Mouse (Mus musculus): ENCODE data around the gene Cnih3.

Cnih3 gene

DNA sequence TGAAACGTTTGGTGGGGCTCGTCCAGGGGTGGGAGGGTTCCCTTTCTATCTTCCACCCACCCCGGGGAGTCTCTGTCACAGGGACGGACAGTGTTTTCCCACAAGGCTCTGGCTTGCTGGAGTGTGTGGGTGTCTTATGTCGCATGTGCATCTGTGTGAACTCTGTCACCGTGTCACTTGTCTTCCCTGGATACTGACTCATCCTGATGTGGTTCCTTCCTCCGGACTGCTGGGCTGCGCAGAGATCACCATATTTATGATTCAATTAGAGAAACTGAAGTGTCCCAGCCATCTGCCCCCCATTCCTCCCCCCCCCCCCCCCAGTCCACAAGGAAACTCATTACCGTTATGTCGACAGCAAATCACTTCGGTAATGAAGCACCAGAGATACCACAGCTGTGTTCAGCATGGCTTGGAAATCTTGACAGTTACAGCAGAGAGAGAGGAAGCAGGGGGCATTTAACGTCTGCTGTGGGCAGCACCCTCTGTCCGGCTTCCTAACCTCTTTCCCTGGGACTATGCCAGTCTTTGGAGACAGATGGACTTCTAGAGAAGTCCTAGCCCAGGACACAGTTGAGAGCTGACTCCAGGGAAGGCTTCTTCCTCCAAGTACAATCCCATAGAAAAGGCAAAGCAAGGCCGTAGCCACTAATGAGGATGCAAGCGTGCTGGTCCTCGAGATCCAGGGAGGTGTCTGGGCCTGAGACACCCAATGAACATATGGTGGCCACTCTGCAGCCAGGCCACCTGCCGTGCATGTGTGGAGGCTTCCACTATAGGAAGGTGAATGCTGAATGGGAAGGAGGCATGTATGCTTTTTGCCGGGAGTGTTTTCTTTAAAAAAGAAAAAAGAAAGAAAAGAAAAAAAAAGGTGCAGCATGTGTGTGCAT is 55.9 kb downstream of the Cnih3 start:
- no peak for DNase-seq

DNA sequence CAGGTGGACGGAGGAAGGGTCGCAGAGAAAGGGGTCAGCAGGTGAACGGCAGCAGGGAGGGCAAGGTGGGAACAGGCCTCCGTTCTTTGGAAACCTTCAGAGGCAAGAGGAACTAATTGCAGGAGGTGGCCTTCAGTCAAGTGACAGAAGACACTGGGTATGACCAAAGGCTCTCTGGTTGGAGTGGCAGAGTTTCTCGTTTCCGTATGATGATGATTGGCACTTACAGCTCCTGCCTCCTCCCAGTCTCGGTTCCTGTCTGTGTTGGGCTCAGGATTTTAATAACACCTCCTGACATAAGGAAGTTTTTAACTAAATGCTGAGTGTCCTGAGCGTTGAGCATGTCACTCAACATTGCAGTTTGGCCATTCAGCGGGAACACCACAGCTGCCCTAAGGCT is 57.3 kb downstream of the Cnih3 start:
- no peak for DNase-seq

DNA sequence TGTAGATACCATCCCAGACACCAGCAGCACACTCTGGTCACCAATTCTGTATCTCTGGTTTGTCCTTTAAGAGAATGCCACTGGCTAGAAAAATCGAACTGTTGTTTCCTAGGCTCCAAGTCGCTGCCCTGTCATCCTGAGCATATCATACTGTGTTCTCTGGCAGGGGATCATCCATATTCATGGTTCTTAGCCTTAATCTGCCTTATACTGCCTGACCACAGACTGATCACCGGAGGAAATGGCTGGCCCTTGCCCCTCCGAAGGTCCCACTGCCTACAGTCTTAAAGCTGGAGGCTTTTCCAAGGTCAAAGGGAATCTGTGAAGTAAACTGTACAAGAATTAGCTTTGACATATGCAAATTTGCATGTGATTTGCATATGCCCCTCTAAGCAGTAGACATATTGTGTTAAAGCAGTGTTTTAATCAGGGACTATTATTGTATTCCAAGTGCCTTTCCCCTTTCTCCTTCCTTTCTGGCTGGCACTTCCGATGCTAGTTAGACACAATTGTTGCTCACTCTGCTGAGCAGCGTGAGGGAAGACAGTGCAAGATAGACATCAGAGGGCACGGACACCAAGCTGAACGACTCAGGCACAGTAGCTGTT is 58.3 kb downstream of the Cnih3 start:
- DNase-seq, result no peak

DNA sequence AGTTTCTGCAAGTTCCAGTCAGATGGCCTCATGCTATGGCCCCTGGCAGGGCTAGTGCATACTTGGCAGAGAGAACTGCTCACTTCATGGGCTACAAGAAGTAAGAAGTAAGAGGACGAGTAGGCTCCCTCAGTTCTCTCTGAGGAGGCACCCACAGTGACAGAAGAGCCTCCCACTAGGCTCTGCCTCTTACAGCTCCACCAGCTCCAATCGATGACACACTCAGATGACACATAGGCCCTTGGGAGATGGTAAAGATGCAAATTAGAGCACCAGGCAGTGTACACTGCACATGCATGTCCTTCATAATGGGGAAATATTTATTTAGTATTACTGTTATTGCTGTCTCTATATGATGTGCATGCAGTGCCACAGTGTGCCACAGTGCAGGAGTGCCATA is 62.6 kb downstream of the Cnih3 start:
- DNase-seq, result no peak

DNA sequence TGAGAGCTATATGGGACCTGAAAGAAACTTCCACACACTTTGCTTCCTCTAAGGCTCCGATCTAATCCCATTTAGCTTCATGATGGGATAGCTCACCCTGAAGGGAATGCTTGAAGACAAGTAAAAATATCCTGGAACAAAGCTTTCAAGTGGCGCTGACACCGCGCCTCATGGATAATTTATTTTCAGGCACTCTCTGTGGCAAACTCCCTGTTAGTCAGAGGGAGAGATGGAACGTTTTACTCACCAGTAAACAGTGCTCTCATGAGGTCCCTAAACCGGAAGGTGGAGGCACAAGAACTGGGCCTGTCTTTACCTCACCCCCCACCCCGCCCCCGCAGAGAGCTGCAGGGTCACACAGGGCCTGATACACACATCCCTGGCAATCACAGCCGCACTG is 64.4 kb downstream of the Cnih3 start:
- no peak for DNase-seq

DNA sequence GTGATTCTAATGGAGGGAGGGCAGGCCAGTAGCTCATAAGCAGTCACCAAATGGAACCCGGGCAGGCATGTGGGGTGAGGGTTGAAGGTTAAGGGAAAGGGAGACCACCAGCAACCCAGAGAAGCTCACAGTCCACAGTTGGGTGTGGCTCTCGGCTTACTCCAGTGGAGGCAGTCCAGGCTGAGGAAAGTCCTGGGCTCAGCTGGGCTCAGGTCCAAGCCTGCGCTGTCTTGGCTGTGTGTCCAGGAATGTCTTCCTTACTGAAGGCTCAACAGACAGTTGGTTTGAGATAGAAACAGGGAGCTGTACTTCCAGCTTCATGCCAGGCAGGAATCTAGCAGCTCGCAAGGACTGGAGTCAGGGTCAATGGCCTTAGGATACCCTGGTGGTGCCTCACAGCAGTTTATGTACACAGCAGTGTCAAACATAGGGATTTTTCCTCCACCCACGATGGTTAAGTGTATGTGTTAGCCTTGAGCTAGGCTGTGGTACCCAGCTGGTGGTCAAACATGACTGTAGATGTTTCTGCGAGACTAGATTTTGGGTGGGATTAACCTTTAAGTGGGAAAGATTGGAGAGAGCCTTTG is 65.6 kb downstream of the Cnih3 start:
- DNase-seq, result no peak

DNA sequence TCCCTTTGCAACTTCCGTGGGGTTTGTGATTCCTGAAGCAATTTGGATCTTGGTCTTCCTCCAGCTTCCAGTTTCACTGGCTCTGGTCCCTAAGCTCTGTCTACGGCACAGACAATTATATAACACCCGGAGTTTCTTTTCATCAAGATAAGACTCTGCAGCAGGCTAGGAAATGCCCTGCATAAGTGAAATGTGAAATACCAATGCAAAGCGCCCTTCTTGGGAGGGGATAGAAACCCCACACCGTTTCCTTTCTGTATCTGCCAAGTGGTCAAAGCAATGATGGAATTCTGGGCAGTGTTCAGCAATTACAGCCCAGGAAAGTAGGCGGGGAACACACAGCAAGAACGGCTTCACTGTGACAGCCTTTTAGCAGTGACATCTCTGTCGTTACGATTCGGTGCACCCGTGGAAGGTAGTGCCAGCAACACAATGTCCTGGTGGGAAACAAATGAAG is 67.7 kb downstream of the Cnih3 start:
- no peak for DNase-seq

DNA sequence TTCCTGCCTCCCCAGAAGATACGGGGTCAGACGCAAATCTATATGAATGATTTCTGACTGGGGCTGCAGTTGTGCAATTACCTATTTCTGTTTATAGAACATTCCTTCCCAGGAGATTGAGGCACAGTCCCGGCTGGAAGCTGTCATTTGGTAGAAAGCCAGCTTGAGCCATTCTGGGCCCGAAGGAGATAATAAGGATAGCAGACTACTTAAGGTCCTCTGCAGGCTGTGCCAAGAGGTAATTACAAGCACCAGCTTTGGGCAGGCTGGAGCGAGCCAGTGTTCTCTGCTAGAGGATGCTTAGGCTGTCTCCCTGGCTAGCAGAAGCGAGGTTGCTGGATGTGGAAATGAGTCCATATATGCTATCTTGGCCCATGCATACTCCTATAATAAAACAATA is 70.4 kb downstream of the Cnih3 start:
- no peak for DNase-seq

DNA sequence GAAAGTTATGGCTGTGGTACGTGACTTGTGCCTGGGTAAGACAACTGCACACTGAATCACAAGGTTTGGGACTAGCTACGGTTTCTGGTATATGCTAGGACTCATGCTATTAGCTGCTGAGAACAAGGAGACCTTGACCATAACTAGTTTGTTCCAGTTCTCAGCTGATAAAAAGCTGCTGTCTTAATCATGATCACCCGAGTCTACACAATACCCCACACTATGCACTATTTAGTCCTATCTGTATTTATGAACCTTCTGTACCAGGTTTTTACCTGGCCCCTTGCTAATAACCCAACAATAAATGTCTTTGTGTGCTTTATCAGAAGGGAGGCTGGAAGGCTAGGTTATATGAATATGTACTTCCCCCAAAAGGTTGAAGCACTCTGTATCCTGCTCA is 72.5 kb downstream of the Cnih3 start:
- no peak for DNase-seq

DNA sequence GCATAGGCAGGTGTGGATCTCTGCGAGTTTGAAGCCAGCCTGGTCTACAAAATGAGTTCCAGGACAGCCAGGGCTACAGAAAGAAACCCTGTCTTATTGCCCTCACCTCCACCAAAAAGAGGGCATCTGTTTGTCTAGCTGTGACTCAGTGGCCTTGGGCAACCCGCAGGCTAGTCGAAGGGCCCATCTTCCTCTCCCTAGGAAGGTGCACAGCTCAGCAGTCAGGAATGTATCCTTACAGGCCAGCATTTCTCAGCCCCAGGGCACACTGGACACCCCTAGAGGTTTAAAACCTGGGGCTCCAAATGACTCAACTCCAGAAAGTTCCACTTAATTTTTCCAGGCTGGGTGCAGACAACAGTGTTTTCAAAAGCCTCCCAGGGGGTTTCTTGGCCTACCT is 73.0 kb downstream of the Cnih3 start:
- no peak for DNase-seq

DNA sequence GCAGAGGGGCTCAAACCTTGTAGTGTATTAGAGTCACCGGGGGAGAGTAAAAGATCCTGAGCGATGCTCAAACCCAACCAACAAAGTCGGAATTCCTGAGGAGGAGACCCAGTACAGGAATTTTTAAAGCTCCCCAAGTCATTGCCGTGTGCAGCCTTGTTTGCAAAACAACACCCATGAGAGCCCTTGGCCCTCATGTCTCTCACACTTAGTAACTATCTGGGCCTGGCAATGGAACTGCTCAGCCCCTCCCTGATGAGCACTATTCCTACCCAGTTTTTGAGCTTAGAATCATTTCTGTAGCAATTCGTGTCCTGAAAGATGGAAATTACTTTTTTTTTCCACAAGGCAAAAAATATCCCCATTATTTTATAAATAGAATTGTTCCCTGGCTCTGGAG is 74.0 kb downstream of the Cnih3 start:
- no peak for DNase-seq

DNA sequence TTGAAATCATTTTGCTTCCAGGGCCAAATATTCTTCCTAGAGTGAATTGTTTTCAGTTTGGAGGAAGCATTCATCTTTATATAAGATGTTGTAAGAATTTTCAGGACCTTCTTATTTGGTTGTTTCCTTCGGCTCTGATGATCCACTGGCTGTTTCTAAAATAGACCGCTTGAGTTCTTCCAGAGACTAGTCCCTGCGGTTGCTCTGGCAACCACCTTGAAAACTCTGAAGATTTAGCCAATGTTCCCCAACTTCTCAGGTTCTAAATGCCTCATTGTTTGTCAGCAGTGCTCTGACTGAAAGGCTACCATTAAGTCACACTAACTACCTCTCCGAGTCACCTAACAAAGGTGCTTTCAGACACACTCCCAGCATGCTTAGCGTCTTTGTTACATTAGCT is 80.8 kb downstream of the Cnih3 start:
- no peak for DNase-seq

DNA sequence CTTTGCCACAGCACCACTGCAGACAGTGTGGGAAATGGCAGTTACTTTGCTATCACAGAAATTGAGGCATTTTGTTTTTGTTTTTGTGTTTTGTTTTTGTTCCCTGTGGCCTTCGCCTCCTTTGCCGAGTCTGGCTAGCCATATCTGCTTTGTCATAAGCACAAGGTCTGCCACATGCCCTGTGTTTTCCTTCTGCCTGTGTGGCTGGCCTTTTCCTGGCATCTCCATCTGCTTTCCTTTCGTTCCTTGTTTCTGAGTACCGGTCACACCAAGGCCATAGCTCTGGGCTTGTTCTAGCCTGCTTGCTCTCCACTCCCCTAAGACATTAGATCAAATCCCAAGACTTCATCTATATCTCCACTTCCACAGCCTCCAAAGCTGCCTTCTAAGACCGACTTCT is 83.0 kb downstream of the Cnih3 start:
- DNase-seq, result no peak

DNA sequence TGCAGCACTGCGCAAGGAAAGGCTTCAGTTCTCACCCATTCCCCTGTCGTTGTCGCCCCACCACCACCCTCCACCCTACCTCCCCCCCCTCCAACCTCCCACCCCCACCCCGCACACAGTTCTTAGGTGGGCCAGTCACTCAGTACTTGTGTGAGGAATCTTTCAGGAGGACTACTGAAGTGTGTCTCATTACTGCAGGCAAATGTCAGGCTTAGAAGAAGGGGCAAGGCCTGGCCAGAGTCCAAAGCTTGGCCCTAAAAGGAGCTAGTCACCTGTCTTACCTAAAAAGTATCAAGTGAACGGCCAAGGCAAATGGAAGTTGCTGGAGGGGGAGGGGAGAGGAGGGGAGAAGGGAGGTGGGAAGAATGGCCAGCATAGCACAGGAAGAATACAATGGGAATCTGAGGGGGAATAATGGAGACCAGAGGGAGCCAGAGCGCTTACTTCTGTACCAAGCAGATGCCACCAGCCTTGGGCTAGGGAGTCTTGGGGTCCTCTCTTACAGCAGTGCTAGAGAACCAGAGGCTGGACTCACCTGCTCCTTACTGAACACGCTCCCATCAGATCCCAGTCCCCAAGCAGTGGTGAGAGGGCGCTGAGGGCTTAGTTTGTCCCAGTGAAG is 88.7 kb downstream of the Cnih3 start:
- DNase-seq, result no peak

DNA sequence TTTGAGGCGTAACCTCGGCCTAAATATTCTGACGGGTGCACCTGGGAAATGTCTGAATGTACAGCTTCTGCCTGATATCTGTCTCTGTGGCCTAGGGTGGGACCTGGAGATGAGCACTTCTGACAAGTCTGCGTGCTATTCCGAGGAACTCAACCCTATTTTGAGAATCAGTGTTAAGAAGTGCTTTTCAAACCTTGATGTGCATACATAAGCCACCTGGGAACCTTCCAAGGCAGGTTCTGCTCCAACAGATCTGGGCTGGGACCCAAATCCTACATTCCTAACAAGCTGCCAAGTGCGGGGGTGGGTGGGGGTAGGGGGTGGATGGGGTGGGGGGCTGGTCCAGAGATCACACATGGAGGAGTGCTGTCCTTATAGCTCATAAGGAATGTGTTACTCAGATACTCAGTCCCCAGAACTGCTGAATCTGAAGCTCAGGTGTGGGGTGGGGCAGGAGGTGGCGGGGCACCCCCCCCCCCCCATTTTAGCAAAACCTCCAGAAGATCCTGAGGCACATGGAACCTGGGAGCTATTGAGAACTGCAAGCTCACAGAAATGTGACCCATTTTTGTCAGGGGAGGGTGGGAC is 89.3 kb downstream of the Cnih3 start:
- no peak for DNase-seq

DNA sequence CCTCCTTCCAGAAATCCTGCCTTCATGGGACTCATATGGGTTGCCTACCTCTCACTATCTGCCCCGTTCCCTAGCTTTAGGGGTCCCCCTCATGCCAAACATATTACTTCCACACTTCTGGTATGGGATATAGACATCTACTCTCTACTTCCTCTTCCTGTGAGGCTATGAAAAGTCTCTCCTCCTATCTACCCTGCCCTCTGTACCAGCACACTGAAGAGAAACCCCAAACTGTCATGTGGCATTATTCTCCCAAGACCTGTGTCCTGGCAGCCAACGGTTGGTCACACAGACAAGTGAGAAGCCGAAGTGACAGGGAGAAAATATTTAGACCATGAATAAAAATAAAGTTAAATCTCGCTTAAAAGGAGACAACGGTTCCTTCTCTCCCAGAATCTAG is 92.6 kb downstream of the Cnih3 start:
- DNase-seq, result no peak

DNA sequence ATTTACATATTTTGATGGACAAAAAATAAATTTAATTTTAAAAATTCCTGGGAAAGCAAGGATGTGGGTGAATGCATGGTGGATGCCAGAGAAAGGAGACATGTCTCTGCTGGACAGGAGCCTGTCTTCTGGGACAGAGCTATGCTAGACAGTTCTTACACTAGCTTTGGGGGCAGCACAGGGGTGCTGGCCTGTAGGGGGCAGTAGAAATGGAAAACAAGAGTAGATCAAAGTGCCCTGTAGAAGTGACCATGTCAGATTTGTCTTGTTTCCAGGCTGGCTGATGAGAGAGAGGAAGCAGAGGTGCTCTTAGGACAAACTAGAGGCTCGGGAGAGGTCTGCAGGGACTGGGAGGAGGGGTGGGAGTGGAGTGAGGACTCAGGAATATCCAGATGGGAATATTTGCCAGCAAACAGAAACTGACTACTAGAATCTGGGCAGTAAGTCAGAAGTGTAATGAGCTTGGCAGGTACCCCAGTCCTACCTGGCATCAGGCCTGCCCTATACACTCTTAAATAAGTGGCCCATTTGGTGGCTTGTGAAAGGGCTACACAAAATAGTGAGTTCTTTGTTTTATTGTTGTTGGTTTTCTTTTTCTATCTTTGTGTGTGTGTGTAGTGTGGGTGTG is 93.3 kb downstream of the Cnih3 start:
- peak; percentile 47 for DNase-seq

DNA sequence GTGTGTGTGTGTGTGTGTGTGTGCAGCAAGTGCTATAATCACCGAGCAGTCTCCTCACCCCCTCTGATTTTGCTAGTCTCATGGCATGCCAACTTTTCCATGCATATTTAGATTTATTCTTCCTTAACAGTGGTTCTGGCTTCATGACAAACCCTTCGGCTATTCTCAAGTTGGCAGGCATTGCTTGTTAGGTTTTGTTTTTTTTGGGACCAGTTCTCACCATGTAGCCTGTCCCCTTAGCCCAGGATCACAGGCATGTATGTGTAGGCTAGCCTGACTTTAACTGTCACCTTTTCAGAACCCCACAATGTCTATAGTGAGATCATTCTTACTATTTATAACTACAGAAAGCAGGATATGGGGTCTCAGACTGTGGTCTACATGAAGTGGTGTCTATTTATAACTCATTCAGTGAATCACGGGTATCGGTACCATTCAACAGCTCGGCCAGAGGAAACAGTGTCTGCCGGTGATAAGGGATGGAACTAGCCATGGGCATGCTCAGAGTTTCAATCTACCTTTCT is 94.2 kb downstream of the Cnih3 start:
- DNase-seq, result no peak

DNA sequence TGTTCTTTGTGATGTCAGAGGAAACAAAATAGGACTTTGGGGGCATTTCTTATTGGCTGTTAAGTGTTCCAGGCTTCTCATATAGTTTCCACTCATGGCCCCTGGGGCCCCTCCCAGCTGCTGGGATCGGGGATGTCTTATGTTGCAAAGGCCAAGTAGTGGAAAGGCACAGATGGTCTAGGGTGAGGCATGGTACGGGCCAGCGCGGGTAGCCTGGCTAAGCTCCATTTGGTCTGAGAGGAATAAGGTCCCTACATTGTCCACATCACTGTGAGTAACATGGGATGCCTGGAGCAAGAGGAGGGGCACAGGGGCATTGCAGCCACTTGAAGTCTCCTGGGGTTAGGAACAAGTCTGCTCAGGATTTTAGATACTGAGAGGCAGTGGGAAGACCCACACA is 95.1 kb downstream of the Cnih3 start:
- DNase-seq, result no peak

DNA sequence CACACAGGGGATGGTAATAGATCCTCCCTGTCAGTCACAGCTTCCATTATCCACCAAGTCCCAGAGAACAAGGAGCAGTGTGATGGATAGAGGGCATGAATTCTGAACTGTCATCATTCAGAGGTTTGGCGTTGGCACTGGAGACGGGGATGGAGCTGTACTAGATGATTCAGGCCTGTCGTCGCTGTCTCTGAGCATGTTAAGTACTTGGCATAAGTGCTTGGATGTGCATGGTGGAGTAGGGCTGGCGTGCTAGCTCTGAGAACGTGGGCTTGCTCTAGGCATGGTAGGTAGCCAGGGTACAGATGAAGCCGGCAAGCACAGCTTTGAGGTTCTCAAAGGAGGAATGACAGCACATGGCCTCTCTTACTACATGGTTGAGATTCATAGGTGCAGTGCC is 95.6 kb downstream of the Cnih3 start:
- DNase-seq, result no peak

DNA sequence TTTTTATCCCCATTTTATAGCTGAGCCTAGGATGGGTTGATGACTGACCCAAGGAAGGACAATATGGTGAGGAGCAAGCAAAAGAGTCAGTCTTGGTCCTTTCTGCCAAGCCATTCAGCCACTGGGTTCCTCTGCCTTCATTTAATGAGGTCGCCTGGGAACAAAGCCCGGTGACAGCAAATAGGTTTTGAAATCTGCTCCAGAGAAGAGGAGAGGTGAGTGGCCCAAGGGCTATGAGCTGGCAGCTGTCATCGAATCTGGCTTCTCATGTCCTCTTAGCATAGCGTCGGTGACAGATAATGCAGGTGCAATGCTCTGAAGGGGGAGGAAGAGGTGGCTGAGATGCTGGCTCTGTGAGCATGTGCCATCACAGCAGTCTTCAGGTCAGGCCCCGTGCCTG is 100.7 kb downstream of the Cnih3 start:
- DNase-seq, result no peak

DNA sequence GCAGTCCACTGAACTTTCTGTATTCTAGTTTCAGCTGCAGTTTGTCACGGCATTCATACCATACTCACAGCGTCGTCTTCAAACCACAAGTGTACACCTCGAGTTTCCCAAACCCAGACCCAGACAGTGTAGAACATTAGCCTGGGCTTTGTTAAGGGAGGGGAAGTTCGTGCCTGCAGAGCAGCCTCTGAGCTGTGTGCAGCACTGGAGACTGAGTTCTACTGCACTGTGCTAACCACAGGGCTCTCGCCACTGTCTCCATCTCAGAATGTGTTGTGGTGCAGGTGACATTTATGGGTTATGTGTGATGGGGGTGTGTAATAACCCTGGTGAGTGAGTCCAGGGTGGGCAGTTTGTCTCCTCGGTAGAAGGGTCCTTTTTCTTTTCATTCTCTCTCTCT is 104.5 kb downstream of the Cnih3 start:
- DNase-seq, result no peak
